Mouse (Mus musculus): ENCODE measurements around the gene Gm9945.

DNA sequence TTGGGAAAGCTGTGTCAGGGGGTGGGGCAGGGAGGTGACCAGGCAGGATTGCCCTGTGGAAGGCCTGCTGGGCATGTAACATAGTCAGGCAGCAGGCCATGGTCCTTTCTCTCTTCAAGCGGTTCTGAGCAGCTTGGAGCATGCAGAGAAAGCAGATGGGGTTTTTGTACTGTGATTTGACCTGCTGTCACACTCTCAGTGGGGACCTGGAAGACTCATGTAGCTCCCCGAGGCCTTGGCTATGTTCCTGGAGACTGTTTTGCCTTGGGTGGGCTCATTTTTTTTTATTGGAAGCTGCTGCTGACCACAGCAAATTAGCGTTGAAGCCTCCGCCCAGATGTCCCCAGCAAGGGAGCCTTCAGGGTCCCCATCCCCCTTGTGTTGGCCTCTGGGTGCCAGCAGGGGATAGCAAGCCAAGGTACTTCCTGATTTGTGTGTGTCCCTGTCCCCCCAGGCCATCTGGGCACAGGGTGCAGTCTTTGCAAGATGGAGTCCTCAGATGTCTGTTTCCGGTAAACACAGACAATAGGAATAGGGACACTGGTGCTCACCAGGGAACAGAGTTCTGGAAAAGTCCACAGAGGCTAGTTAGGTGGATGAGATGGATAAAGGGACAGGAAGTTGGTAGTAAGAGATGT lies 25.2 kb downstream of the Gm9945 start:
- TF ChIP-seq EP300 (IDR thresholded peaks at IDR 0.05; ENCODE audit: insufficient read depth, low read depth, low read length) (no peak), POLR2A (IDR thresholded peaks at IDR 0.05; ENCODE audit: insufficient read depth, low read depth, low read length) (no peak), CTCF (IDR thresholded peaks at IDR 0.05) (no peak)

All from heart, adult 2 months (tissue).